Mouse (Mus musculus): ENCODE measurements around the gene Gstm2. TPM values are rescaled to one million over a fixed set of nuclear protein-coding genes. Genes with fewer than 3 reads are reported as not detected.
"Not testable (repeated sequence)": the region's sequence is repeated elsewhere in the genome, so short reads cannot be mapped to it uniquely, and the experiment has no call there.

The Gstm2 gene
- polyA plus RNA-seq (2015; fragmentation: Nextera tagmentation; extraction: Ambion mirVana) = 52.9 and 53.5 TPM in 2 replicates

DNA sequence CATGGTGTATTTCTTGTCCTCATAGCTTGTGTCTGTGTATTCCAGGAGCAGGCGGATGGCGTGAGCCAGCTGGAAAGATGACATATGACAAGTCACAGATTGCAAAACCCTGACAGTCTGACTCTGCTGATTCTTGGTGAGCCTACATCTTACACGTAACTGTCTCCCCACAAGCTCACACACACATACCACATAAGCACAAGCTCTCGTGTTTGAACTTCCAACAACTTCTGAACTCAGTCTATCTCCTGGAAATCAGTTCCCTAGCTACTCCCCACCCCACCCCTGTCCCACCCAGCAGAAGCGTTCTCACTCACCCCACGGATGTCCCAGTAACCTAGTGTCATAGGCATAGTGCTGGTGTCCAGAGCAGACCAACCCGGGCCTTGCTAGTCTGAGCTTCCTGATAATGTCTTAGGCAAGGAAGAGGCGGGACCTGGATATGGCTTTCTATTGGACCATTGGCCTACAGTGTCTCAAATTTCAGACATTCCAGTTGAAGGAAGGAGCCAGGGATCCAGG is at the start of gene Gstm2:
Gene Gstm2, minus strand, starts transcription at position 413 of the 522 bp plus-strand sequence.
- Histone ChIP-seq H3K4me3 (peak within 1 kb of the TSS; percentile 38), H3K4me2 (peak within 1 kb of the TSS; percentile 59), H3K27me3 (replicated peaks) (no peaks in the 10 kb centered on the region), H3K27ac (replicated peaks) (peak within 1 kb of the TSS; percentile 5), H3K36me3 (no peaks in the 10 kb centered on the region), H3K9me3 (no peaks in the 10 kb centered on the region), H3K4me1 (peaks cover 29% of the 10 kb centered on the region), H3K9ac (peak within 1 kb of the TSS; percentile 42)
- ATAC-seq (ENCODE audit: extremely low read depth, insufficient number of reproducible peaks, low FRiP score, low TSS enrichment) = no peak
- WGBS = 27% methylated on average over 8 of the region's 8 CpGs

DNA sequence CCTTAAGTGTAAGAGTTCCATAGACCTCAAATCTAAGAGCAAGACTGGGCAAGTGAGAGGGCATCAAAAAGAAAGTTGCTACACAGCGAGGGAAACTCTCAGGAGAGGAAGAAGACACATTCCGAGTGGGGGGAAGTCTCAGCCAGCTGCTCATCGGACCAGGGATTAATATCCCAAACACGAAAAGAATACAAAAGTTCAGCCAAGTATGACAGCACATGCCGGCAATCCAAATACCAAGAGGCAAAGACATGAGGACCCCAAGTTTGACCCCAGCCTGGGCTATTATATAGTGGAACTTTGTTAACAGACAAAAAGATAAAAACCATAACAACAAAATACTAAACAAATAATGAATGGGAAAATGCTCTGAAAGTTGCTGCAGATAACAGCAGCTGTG is 46.9 kb upstream of the Gstm2 start:
- H3K9ac ChIP-seq = no peak overlapping the region
- 62% methylated on average over 5 of the region's 5 CpGs for WGBS
- no peak overlapping the region for H3K4me2 ChIP-seq
- no peak overlapping the region for H3K27ac ChIP-seq (replicated peaks)
- ATAC-seq (ENCODE audit: extremely low read depth, insufficient number of reproducible peaks, low FRiP score, low TSS enrichment) = no peak
- H3K4me1 ChIP-seq = no peaks in the 10 kb centered on the region
- H3K9me3 ChIP-seq = no peaks in the 10 kb centered on the region
- H3K4me3 ChIP-seq = no peak overlapping the region
- H3K36me3 ChIP-seq = no peaks in the 10 kb centered on the region
- H3K27me3 ChIP-seq (replicated peaks) = peaks cover 8% of the 10 kb centered on the region

GRCm38 (mm10) chr3:108032113-108032512 is 45.9 kb upstream of the Gstm2 start:
- H3K4me3 ChIP-seq = no peak overlapping the region
- ATAC-seq (ENCODE audit: extremely low read depth, insufficient number of reproducible peaks, low FRiP score, low TSS enrichment) = no peak
- no peak overlapping the region for H3K9ac ChIP-seq
- H3K9me3 ChIP-seq = no peaks in the 10 kb centered on the region
- H3K4me1 ChIP-seq = no peaks in the 10 kb centered on the region
- no peaks in the 10 kb centered on the region for H3K36me3 ChIP-seq
- no peak overlapping the region for H3K27ac ChIP-seq (replicated peaks)
- H3K27me3 ChIP-seq (replicated peaks) = peaks cover 8% of the 10 kb centered on the region
- no peak overlapping the region for H3K4me2 ChIP-seq

DNA sequence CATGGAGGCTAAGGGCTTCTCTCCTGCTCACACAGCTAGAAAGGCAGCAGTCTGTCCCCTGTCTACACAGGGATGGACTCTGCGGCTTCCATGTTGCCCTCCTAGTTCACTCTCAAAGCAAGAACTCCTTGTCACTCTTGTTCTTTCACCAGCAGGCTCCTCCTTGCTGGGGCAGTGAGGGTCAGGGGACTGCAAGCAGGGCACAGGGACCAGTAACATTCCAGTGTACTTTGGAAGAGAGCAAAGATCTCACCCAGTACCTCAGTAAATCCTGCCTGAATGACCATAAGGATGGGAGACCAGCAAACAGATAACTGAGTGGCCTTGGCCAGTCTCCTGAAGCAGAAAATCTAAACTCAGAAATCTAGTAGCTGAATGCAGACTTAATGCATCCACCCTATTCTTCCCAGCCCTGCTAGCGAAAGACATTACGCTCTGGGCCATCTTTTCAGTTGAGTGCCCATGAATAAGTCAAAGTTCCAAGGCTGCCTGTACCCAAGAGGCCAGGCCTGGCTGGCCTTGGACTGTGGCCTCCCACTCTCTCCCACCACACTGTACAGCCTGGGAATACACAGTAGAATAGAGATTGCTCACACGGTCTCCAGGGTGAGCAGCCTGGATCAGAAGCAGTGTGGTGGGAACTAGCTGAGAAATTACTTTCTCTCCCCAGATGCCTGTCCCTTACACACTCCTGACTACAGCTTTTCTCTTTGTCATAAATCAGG is 42.5 kb upstream of the Gstm2 start:
- WGBS = 80% methylated on average over 4 of the region's 4 CpGs
- no peak overlapping the region for H3K4me2 ChIP-seq
- ATAC-seq (ENCODE audit: extremely low read depth, insufficient number of reproducible peaks, low FRiP score, low TSS enrichment) = no peak
- H3K4me1 ChIP-seq = no peaks in the 10 kb centered on the region
- peaks cover 4% of the 10 kb centered on the region for H3K27me3 ChIP-seq (replicated peaks)
- no peaks in the 10 kb centered on the region for H3K36me3 ChIP-seq
- no peak overlapping the region for H3K9ac ChIP-seq
- H3K4me3 ChIP-seq = no peak overlapping the region
- no peaks in the 10 kb centered on the region for H3K9me3 ChIP-seq
- H3K27ac ChIP-seq (replicated peaks) = no peak overlapping the region

- no peak for ATAC-seq (ENCODE audit: extremely low read depth, insufficient number of reproducible peaks, low FRiP score, low TSS enrichment)
- Histone ChIP-seq H3K27ac (replicated peaks) (no peak overlapping the region), H3K4me2 (no peak overlapping the region), H3K4me1 (no peaks in the 10 kb centered on the region), H3K4me3 (no peak overlapping the region), H3K9me3 (no peaks in the 10 kb centered on the region), H3K36me3 (no peaks in the 10 kb centered on the region), H3K27me3 (replicated peaks) (peaks cover 21% of the 10 kb centered on the region), H3K9ac (no peak overlapping the region)
- WGBS = 67% methylated on average over 1 of the region's 1 CpGs
Measured at GRCm38 (mm10) chr3:108026597-108026996, 40.3 kb upstream of the Gstm2 start.

DNA sequence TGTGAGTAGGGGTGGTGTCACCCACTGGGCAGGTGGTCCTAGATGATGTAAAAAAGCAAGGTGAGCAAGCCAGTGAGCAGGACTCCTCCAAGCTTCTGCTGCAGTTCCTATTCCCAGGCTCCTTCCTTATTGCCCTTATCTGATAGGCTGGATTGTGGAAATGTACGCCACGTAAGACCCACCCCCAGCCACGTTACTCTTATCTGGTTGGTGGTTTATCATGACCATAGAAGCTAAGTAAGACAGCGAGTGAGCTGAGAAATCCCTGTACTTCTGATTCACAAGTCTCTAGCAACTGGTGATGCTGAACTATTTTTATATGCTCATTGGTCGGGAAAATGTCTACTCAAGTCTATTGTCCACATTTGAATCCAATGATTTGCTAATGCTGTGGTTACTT is 39.8 kb upstream of the Gstm2 start:
- no peak for ATAC-seq (ENCODE audit: extremely low read depth, insufficient number of reproducible peaks, low FRiP score, low TSS enrichment)
- WGBS = 51% methylated on average over 5 of the region's 5 CpGs

DNA sequence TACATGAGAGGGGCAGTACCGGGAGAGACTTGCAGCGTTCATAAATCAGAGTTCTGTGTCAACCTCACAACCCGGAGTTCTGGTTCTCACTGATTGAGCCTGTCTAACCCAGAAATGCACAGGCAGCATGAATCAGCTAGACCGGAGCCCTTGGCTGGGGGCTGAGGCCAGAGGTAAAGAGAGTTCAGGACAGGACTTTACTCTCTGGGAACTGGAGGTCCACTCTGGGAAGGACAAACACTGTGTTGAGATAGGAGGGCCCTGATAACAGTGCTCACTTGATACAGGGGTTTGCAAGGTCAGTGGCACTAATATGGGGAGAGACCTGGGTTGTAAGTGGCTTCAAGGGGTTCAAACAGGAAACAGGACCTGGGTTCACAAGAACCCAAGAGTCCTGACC is 39.1 kb upstream of the Gstm2 start:
- Histone ChIP-seq H3K27ac (replicated peaks) (no peak overlapping the region), H3K4me1 (peaks cover 7% of the 10 kb centered on the region), H3K9me3 (no peaks in the 10 kb centered on the region), H3K4me2 (no peak overlapping the region), H3K36me3 (no peaks in the 10 kb centered on the region), H3K4me3 (no peak overlapping the region), H3K27me3 (replicated peaks) (peaks cover 21% of the 10 kb centered on the region), H3K9ac (no peak overlapping the region)
- 62% methylated on average over 4 of the region's 4 CpGs for WGBS
- ATAC-seq (ENCODE audit: extremely low read depth, insufficient number of reproducible peaks, low FRiP score, low TSS enrichment) = no peak

More for the DNA sequence above, 39.8 kb upstream of the Gstm2 start:
- no peak overlapping the region for H3K9ac ChIP-seq
- no peak overlapping the region for H3K27ac ChIP-seq (replicated peaks)
- H3K9me3 ChIP-seq = no peaks in the 10 kb centered on the region
- H3K4me3 ChIP-seq = no peak overlapping the region
- peaks cover 21% of the 10 kb centered on the region for H3K27me3 ChIP-seq (replicated peaks)
- no peaks in the 10 kb centered on the region for H3K36me3 ChIP-seq
- no peaks in the 10 kb centered on the region for H3K4me1 ChIP-seq
- H3K4me2 ChIP-seq = no peak overlapping the region

GRCm38 (mm10) chr3:108022650-108023049 is 36.4 kb upstream of the Gstm2 start:
- no peaks in the 10 kb centered on the region for H3K36me3 ChIP-seq
- H3K9me3 ChIP-seq = no peaks in the 10 kb centered on the region
- 72% methylated on average over 6 of the region's 6 CpGs for WGBS
- peaks cover 18% of the 10 kb centered on the region for H3K27me3 ChIP-seq (replicated peaks)
- H3K4me3 ChIP-seq = no peak overlapping the region
- H3K4me2 ChIP-seq = no peak overlapping the region
- no peak overlapping the region for H3K9ac ChIP-seq
- ATAC-seq (ENCODE audit: extremely low read depth, insufficient number of reproducible peaks, low FRiP score, low TSS enrichment) = no peak
- H3K4me1 ChIP-seq = peaks cover 28% of the 10 kb centered on the region
- no peak overlapping the region for H3K27ac ChIP-seq (replicated peaks)

- H3K9me3 ChIP-seq; H3K4me2 ChIP-seq; ATAC-seq (ENCODE audit: extremely low read depth, insufficient number of reproducible peaks, low FRiP score, low TSS enrichment); H3K36me3 ChIP-seq; H3K9ac ChIP-seq; H3K4me3 ChIP-seq; H3K27ac ChIP-seq (replicated peaks): not testable (repeated sequence)
- H3K27me3 ChIP-seq (replicated peaks) = peaks cover 22% of the 10 kb centered on the region
- 35% methylated on average over 11 of the region's 11 CpGs for WGBS
- H3K4me1 ChIP-seq = peaks cover 37% of the 10 kb centered on the region
Measured at GRCm38 (mm10) chr3:108020351-108021022, 34.2 kb upstream of the Gstm2 start.

DNA sequence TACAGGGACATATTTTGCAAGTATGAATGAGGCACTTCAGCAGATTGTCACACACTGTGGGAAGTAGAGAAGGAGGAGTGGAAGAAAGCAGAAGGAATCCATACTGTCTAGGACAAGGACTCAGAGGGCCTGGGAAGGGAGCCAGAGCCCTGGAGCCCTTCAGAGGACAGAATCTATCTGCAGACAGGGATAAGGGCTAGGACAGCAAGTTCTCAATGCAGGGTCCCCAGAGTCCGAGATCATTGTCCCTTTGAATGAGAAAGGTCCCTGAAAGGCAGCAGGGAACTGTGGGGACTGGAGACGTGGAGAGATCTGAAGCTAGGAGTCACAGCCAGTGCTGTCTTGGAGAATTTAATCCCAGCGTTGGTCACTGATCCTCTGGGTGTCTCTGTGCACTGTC is 33.0 kb upstream of the Gstm2 start:
- WGBS = 38% methylated on average over 3 of the region's 3 CpGs
- not testable (repeated sequence) for H3K4me3 ChIP-seq; ATAC-seq (ENCODE audit: extremely low read depth, insufficient number of reproducible peaks, low FRiP score, low TSS enrichment); H3K9me3 ChIP-seq; H3K36me3 ChIP-seq; H3K4me2 ChIP-seq; H3K9ac ChIP-seq
- H3K27ac ChIP-seq (replicated peaks) = 0 out of 2 replicates have a peak overlapping the region, but pooled peaks have one; percentile 32
- H3K4me1 ChIP-seq = peaks cover 37% of the 10 kb centered on the region
- peaks cover 22% of the 10 kb centered on the region for H3K27me3 ChIP-seq (replicated peaks)

DNA sequence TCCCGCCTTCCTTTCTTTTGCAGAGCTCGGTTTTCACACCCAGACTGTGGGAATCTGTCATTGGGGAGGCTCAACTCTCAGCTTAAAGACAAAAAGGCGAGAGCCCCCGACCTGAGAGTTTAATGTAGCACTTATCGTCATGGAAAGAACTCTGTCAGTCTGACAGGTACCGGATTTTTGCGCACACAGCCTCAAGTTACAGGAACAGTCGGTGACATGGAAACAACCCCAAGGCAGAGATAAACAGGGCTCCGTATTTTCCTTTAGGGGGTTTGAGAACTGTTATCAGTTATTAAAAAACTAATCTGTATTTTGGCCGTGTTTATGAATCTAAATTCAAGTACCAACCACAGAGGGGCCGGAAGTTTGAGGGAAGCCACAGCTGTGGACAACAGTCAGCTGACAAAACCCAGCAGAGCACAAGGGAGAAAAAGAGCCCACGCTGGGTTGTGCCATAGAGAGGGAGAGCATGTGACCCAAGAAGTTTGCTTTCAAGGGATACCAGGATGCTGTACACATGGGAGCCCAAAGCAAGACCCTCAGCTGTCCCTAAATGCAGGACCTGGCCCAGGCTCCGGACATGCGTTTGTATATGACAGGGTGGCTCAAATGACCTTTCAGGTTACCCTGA is 32.1 kb upstream of the Gstm2 start:
- Histone ChIP-seq H3K4me1 (peaks cover 39% of the 10 kb centered on the region), H3K27ac (replicated peaks) (peak overlapping the region; percentile 86), H3K27me3 (replicated peaks) (peaks cover 18% of the 10 kb centered on the region), H3K4me2 (peak overlapping the region; percentile 83), H3K9me3 (no peaks in the 10 kb centered on the region), H3K36me3 (no peaks in the 10 kb centered on the region), H3K4me3 (peak overlapping the region; percentile 52), H3K9ac (peak overlapping the region; percentile 78)
- 20% methylated on average over 14 of the region's 14 CpGs for WGBS
- no peak for ATAC-seq (ENCODE audit: extremely low read depth, insufficient number of reproducible peaks, low FRiP score, low TSS enrichment)

Data from heart, embryonic 13.5 days (tissue).